Mouse (Mus musculus): Measurements from ENCODE around the gene Fgfr2.
A peak's percentile ranks its signal among the peaks of the same experiment; 100 is the strongest.

Fgfr2 gene

DNA sequence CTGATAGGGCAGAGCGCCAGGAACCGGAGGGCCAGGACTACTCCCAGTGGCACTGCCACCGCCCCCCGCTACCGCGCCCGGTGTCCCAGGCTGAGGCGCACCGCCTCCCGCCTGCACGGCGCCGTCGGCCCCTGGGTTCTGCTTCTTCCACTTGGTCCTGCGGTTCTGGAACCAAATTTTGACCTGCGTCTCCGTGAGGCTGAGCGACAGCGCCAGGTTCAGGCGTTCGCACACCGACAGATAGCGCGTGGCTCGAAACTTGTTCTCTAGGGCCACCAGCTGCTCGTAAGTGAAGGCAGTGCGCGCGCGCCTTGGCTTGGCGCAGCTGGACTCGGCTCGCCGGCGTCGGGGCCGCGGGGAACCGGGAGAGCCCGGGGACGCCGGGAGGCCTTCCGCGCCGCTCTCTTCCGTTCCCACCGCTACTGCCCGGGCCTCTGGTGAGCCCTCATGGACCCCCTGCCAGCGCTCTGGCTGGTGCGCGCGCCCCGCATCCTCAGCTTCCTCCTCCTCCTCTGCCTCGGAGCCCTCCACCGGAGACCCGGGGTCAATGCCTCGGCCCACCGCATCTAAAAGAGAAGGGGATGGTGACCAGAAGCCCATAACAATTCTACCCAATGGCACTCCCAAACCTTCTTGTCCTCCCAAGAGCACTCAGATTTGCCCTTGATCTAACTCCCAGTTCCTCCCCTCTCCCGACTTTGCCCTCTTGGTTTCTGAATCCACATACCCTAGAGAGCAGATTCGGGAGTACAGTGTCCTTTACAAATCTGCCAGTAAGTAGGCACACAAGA lies 525.7 kb downstream of the Fgfr2 start:
- Histone ChIP-seq H3K27me3 (ENCODE audit: insufficient read depth, low read length) (peaks cover 92% of the 10 kb centered on the region), H3K4me1 (replicated peaks; ENCODE audit: low read depth, low read length) (peaks cover 53% of the 10 kb centered on the region), H3K36me3 (ENCODE audit: insufficient read depth, low read length) (no peaks in the 10 kb centered on the region), H3K4me3 (replicated peaks; ENCODE audit: low read length) (peak overlapping the region; percentile 73), H3K9me3 (ENCODE audit: low read length) (no peaks in the 10 kb centered on the region)
- TF ChIP-seq POU5F1 (IDR thresholded peaks at IDR 0.05; ENCODE audit: borderline replicate concordance, low read length) (no peak), NANOG (IDR thresholded peaks at IDR 0.05; ENCODE audit: borderline replicate concordance, low read length) (no peak), CTCF (conservative IDR thresholded peaks at IDR 0.05; ENCODE audit: low read length) (no peak)

- TF ChIP-seq POU5F1 (IDR thresholded peaks at IDR 0.05; ENCODE audit: borderline replicate concordance, low read length) (no peak), CTCF (conservative IDR thresholded peaks at IDR 0.05; ENCODE audit: low read length) (no peak), NANOG (IDR thresholded peaks at IDR 0.05; ENCODE audit: borderline replicate concordance, low read length) (no peak)
- no peaks in the 10 kb centered on the region for H3K36me3 ChIP-seq (ENCODE audit: insufficient read depth, low read length)
- H3K4me3 ChIP-seq (replicated peaks; ENCODE audit: low read length): peak overlapping the region; percentile 73
- H3K27me3 ChIP-seq (ENCODE audit: insufficient read depth, low read length): peaks cover 92% of the 10 kb centered on the region
- no peaks in the 10 kb centered on the region for H3K9me3 ChIP-seq (ENCODE audit: low read length)
- H3K4me1 ChIP-seq (replicated peaks; ENCODE audit: low read depth, low read length): peaks cover 45% of the 10 kb centered on the region
These were observed 526.4 kb downstream of the Fgfr2 start for GRCm38 (mm10) chr7:132596557-132597250.

GRCm38 (mm10) chr7:132595787-132596186 lies 527.4 kb downstream of the Fgfr2 start:
- peaks cover 36% of the 10 kb centered on the region for H3K4me1 ChIP-seq (replicated peaks; ENCODE audit: low read depth, low read length)
- H3K36me3 ChIP-seq (ENCODE audit: insufficient read depth, low read length): no peaks in the 10 kb centered on the region
- H3K27me3 ChIP-seq (ENCODE audit: insufficient read depth, low read length): peaks cover 88% of the 10 kb centered on the region
- H3K4me3 ChIP-seq (replicated peaks; ENCODE audit: low read length): no peak overlapping the region
- H3K9me3 ChIP-seq (ENCODE audit: low read length): no peaks in the 10 kb centered on the region
- TF ChIP-seq POU5F1 (IDR thresholded peaks at IDR 0.05; ENCODE audit: borderline replicate concordance, low read length) (no peak), CTCF (conservative IDR thresholded peaks at IDR 0.05; ENCODE audit: low read length) (no peak), NANOG (IDR thresholded peaks at IDR 0.05; ENCODE audit: borderline replicate concordance, low read length) (no peak)

DNA sequence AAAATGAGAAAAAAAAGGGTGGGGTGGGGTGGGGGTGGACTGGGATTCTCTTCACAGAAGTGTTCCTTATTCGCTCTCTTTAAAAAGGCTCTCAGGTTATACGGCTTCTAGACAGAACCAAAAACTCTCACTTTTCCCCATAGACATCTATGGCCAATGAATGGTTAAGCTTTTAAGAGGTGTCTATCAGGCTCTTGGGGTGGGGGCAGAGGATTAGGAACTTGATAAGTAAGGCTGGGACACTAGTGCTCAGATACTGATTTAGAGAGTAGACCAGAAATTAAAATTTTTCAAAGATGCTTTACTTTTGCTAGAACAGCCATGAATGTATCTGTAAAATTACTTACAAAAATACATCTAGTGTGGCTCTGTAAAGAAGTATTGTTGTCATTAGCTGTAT lies 528.8 kb downstream of the Fgfr2 start:
- Histone ChIP-seq H3K4me3 (replicated peaks; ENCODE audit: low read length) (no peak overlapping the region), H3K9me3 (ENCODE audit: low read length) (no peaks in the 10 kb centered on the region), H3K27me3 (ENCODE audit: insufficient read depth, low read length) (peaks cover 74% of the 10 kb centered on the region), H3K4me1 (replicated peaks; ENCODE audit: low read depth, low read length) (peaks cover 23% of the 10 kb centered on the region), H3K36me3 (ENCODE audit: insufficient read depth, low read length) (no peaks in the 10 kb centered on the region)
- TF ChIP-seq CTCF (conservative IDR thresholded peaks at IDR 0.05; ENCODE audit: low read length) (no peak), POU5F1 (IDR thresholded peaks at IDR 0.05; ENCODE audit: borderline replicate concordance, low read length) (no peak)

DNA sequence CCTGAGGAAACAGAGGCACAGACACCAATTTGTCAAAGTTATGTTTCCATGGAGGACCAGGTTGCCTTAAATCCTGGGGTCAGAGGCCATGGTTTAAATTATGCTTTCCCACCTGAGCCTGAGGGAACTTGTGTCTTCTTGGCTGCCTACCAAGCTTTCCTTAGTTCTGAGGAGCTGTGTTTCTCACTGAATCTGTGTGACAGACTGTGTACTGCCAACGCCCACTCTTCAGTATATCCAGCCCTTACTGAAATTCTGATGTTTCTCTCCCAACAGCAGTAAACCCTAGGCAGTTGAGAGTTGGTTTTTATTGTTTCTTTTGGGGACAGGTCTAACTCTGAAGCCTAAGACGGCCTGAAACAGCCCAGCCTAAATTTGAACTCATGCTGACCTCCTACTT lies 529.4 kb downstream of the Fgfr2 start:
- Histone ChIP-seq H3K27me3 (ENCODE audit: insufficient read depth, low read length) (peaks cover 68% of the 10 kb centered on the region), H3K4me3 (replicated peaks; ENCODE audit: low read length) (no peak overlapping the region), H3K9me3 (ENCODE audit: low read length) (no peaks in the 10 kb centered on the region), H3K36me3 (ENCODE audit: insufficient read depth, low read length) (no peaks in the 10 kb centered on the region), H3K4me1 (replicated peaks; ENCODE audit: low read depth, low read length) (peaks cover 17% of the 10 kb centered on the region)
- TF ChIP-seq POU5F1 (IDR thresholded peaks at IDR 0.05; ENCODE audit: borderline replicate concordance, low read length) (no peak), NANOG (IDR thresholded peaks at IDR 0.05; ENCODE audit: borderline replicate concordance, low read length) (no peak), CTCF (conservative IDR thresholded peaks at IDR 0.05; ENCODE audit: low read length) (no peak)

GRCm38 (mm10) chr7:132589610-132590009 lies 533.5 kb downstream of the Fgfr2 start:
- Histone ChIP-seq H3K4me3 (replicated peaks; ENCODE audit: low read length) (no peak overlapping the region), H3K9me3 (ENCODE audit: low read length) (no peaks in the 10 kb centered on the region), H3K36me3 (ENCODE audit: insufficient read depth, low read length) (no peaks in the 10 kb centered on the region), H3K4me1 (replicated peaks; ENCODE audit: low read depth, low read length) (0 out of 2 replicates have a peak, but pooled peaks cover 4% of the 10 kb centered on the region), H3K27me3 (ENCODE audit: insufficient read depth, low read length) (peaks cover 30% of the 10 kb centered on the region)
- TF ChIP-seq POU5F1 (IDR thresholded peaks at IDR 0.05; ENCODE audit: borderline replicate concordance, low read length): no peak

DNA sequence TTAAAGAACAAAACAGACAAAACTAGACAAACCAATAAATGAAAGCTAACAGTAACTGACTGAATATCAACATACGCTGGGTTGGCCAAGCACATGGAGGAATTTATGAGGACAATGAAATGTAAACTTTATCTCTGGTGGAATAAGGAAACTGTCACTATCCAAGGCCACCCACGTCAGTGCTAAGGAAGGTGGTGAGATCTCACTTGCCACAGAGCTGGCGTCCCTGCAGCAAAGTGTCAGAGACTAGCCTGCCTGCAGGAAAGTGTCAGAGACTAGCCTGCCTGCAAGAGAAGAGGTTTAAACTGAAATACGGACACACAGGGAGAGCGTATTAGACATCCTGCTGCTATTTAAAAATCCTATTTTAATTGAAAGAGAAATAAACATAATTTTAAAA lies 536.0 kb downstream of the Fgfr2 start:
- Histone ChIP-seq H3K27me3 (ENCODE audit: insufficient read depth, low read length) (peaks cover 25% of the 10 kb centered on the region), H3K9me3 (ENCODE audit: low read length) (no peaks in the 10 kb centered on the region), H3K4me1 (replicated peaks; ENCODE audit: low read depth, low read length) (0 out of 2 replicates have a peak, but pooled peaks cover 4% of the 10 kb centered on the region), H3K4me3 (replicated peaks; ENCODE audit: low read length) (no peak overlapping the region), H3K36me3 (ENCODE audit: insufficient read depth, low read length) (no peaks in the 10 kb centered on the region)
- TF ChIP-seq CTCF (conservative IDR thresholded peaks at IDR 0.05; ENCODE audit: low read length): no peak

DNA sequence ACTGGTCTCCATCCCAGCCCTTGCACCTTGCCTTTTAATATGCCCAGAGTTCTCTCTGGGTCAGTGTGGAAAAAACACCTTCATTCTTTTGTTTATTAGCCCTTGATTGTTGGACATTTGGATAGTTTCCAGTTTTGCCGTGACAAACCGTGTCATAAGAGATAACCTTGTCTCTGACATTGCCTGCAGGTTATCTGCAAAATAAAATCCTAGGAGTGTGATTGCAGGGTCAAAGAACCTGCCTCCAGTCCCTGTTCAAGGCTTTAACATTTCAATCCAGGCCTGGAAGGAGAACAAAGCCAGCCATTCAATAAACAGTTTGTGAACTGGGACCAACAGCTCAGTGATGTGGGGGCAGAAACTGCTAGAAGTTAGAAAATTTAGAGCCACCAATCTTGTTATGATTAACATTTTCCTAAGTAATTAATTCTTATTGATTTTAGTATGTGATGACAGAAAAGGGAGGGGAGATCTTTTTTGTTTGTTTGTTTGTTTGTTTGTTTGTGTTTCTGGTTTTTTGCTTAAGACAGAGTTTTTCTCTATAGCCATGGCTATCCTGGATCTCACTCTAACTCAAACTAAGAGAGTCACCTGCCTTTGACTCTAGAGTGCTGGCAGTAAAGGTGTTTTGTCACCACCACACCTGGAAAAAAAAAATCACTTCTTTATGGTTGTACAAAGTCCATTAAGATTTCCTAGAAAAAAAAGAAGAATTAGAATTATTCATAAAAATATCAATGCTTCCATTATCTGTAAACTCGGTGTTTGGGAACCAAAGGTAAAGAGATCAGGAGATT lies 537.3 kb downstream of the Fgfr2 start:
- H3K27me3 ChIP-seq (ENCODE audit: insufficient read depth, low read length): peaks cover 17% of the 10 kb centered on the region
- no peak overlapping the region for H3K4me3 ChIP-seq (replicated peaks; ENCODE audit: low read length)
- H3K4me1 ChIP-seq (replicated peaks; ENCODE audit: low read depth, low read length): 0 out of 2 replicates have a peak, but pooled peaks cover 4% of the 10 kb centered on the region
- H3K9me3 ChIP-seq (ENCODE audit: low read length): no peaks in the 10 kb centered on the region
- no peaks in the 10 kb centered on the region for H3K36me3 ChIP-seq (ENCODE audit: insufficient read depth, low read length)
- TF ChIP-seq CTCF (conservative IDR thresholded peaks at IDR 0.05; ENCODE audit: low read length) (no peak), POU5F1 (IDR thresholded peaks at IDR 0.05; ENCODE audit: borderline replicate concordance, low read length) (no peak), NANOG (IDR thresholded peaks at IDR 0.05; ENCODE audit: borderline replicate concordance, low read length) (no peak)

Data from E14TG2a.4 (cell line).